Mouse (Mus musculus): ENCODE measurements around the gene Hamp2.

DNA sequence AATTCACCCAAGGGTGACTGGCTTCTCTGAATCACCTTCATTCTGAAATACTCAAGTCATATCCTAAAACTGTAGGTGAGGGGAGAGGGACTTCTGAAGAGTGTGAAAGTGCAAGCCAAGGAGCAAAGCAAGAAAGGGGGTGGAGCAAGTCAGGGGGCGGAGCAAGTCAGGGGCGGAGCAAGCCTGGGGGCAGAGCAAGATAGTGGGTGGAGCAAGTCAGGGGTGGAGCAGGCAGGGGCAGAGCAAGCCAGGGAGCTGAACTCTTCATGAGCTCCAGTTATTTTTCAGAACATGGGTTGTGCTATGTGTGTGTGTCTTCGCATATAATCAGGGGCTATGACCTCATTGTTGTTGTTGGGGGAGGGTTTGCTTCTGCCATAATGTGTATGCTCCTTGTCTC, 4.3 kb downstream of the Hamp2 start:
- TF ChIP-seq POLR2A (IDR thresholded peaks at IDR 0.05; ENCODE audit: insufficient read length, low read depth): no peak
- TF ChIP-seq POLR2AphosphoS2 (IDR thresholded peaks at IDR 0.05; ENCODE audit: insufficient read length, low read depth): no peak

Measured in myocyte (in vitro differentiated cells).